Mouse (Mus musculus): ENCODE results near the gene Prickle4.

DNA sequence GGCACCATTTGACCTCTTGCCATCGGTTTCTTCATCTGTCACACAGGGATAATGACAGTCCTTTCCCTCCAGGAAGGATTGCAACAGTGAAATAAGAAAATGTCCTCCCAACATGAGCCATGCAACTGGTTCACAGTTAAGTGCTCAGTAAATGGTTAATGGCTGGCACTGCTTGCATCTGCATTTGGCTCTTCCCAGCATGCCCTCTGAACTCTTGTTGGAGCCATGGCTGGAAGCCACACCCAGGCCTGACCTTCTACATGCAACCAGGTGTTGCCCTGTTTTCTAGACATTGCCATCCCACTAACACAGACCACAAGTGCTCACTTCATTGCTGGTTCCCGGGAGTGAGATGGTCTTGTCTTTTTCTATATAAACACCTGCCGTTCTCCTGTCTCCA lies 13.4 kb upstream of the Prickle4 start:
- TF ChIP-seq CTCF (IDR thresholded peaks at IDR 0.05; ENCODE audit: control insufficient read depth, insufficient read depth, insufficient replicate concordance, low read depth, low read length) (no peak), POLR2A (IDR thresholded peaks at IDR 0.05; ENCODE audit: control insufficient read depth, low read depth, low read length) (no peak)

Measured in testis, adult 2 months (tissue).